Mouse (Mus musculus): ENCODE measurements around the gene Zkscan17.

- no peak for TF ChIP-seq GATA1 (IDR thresholded peaks at IDR 0.05; ENCODE audit: low read length)
- TF ChIP-seq TAL1 (IDR thresholded peaks at IDR 0.05; ENCODE audit: low read length) = no peak
Measured at GRCm38 (mm10) chr11:59514381-59514780, 12.2 kb downstream of the Zkscan17 start.

All from erythroblast, embryonic 14.5 days (primary cell).